Mouse (Mus musculus) erythroblast, embryonic 14.5 days (primary cell): ENCODE measurements around the gene St14.

Experiments
- GATA1 ChIP-seq: IDR thresholded peaks from 2 replicates; pipeline ENCODE4 v1.6.1; 2012; ENCODE audit warnings: low read length, inconsistent platforms, mixed read lengths
- TAL1 ChIP-seq: IDR thresholded peaks from 3 replicates; pipeline ENCODE4 v1.6.1; 2012; ENCODE audit warnings: low read length, inconsistent platforms, mixed read lengths

GRCm38 (mm10) chr9:31176379-31177130 lies 44.9 kb upstream of the St14 start:
- no peak for TF ChIP-seq GATA1
- no peak for TF ChIP-seq TAL1
